Mouse (Mus musculus) stomach, postnatal 0 days (tissue): ENCODE data around the gene Olfr127.

Source experiments
- CTCF ChIP-seq: IDR thresholded peaks from 2 replicates; pipeline ENCODE4 v1.5.1; 2016; ENCODE audit warnings: antibody characterized with exemption, low read depth, mild to moderate bottlenecking, moderate library complexity
- EP300 ChIP-seq: optimal IDR thresholded peaks from 2 replicates; pipeline ENCODE3; 2016; ENCODE audit warnings: antibody characterized with exemption

GRCm38 (mm10) chr17:37920248-37920647, 20.0 kb downstream of the Olfr127 start, which contains the start of gene Olfr128:
- TF ChIP-seq CTCF (no peak), EP300 (no peak)
